Mouse (Mus musculus) adrenal gland, postnatal 36 days (tissue): ENCODE data around the gene Pskh1. TPM values are rescaled to one million over a fixed set of nuclear protein-coding genes. Genes with fewer than 3 reads are reported as not detected.

Source experiments
- DNase-seq, 2 experiments: peaks; one replicate each; pipeline ENCODE4 v3.0.0; 2021; ENCODE audit warnings: mixed read lengths in 1 of 2
- total RNA-seq, 2 experiments: library from RNA; stranded (reverse); gene quantifications; 2 replicates each; pipeline ENCODE4 v1.2.3; 2021

The Pskh1 gene
- total RNA-seq, 2 experiments from 2014 or later = 29.0 to 33.1 TPM

- peak; percentile 21 to 45 for DNase-seq
Measured at GRCm38 (mm10) chr8:105892432-105892831, 7.8 kb upstream of the Pskh1 start.

- DNase-seq = peak; percentile 77 to 83
Measured at GRCm38 (mm10) chr8:105893339-105893738, 6.9 kb upstream of the Pskh1 start, which contains the start of gene Nrn1l. TSS of gene Nrn1l (plus strand) at chr8:105893567.

- DNase-seq = no peak
Measured at GRCm38 (mm10) chr8:105897801-105898480, 2.3 kb upstream of the Pskh1 start.

- no peak for DNase-seq
Measured at GRCm38 (mm10) chr8:105900941-105901616, 838 bp downstream of the Pskh1 start.

- no peak for DNase-seq
Measured at GRCm38 (mm10) chr8:105919390-105919789, 19.1 kb downstream of the Pskh1 start.

- no peak for DNase-seq
Measured at GRCm38 (mm10) chr8:105925123-105925522, 24.9 kb downstream of the Pskh1 start.

- DNase-seq = peak; percentile 88 to 90
Measured at GRCm38 (mm10) chr8:105930602-105931001, 30.4 kb downstream of the Pskh1 start.

GRCm38 (mm10) chr8:105931271-105931670 lies 31.0 kb downstream of the Pskh1 start:
- no peak for DNase-seq

- DNase-seq = no peak
Measured at GRCm38 (mm10) chr8:105932525-105932924, 32.3 kb downstream of the Pskh1 start.

GRCm38 (mm10) chr8:105933762-105934161 lies 33.5 kb downstream of the Pskh1 start, which contains the start of gene Ctrl:
TSS of gene Ctrl (minus strand) at chr8:105933862.
- DNase-seq = no peak

GRCm38 (mm10) chr8:105935105-105935504 lies 34.9 kb downstream of the Pskh1 start:
- DNase-seq = no peak

GRCm38 (mm10) chr8:105935863-105936603 lies 35.8 kb downstream of the Pskh1 start:
- no peak for DNase-seq

GRCm38 (mm10) chr8:105936866-105937475 lies 36.7 kb downstream of the Pskh1 start:
- DNase-seq = peak; percentile 93 to 96

- peak; percentile 59 to 68 for DNase-seq
Measured at GRCm38 (mm10) chr8:105937496-105938305, 37.5 kb downstream of the Pskh1 start.

- DNase-seq = peak; percentile 66 to 74
Measured at GRCm38 (mm10) chr8:105938306-105938669, 38.0 kb downstream of the Pskh1 start, which contains the start of gene Psmb10. TSS of gene Psmb10 (minus strand) at chr8:105938444.

- DNase-seq = peak in 1 of 2 experiments; percentile 36
Measured at GRCm38 (mm10) chr8:105942026-105942425, 41.8 kb downstream of the Pskh1 start.

GRCm38 (mm10) chr8:105942542-105942941 lies 42.3 kb downstream of the Pskh1 start:
- no peak for DNase-seq

- DNase-seq = peak in 1 of 2 experiments; percentile 36
Measured at GRCm38 (mm10) chr8:105943321-105943739, 43.1 kb downstream of the Pskh1 start, which contains the start of gene Lcat. TSS of gene Lcat (minus strand) at chr8:105943382.

- peak; percentile 57 to 73 for DNase-seq
Measured at GRCm38 (mm10) chr8:105949350-105949749, 49.1 kb downstream of the Pskh1 start.

GRCm38 (mm10) chr8:105951057-105951659 lies 50.9 kb downstream of the Pskh1 start:
- no peak for DNase-seq

GRCm38 (mm10) chr8:105956556-105956955 lies 56.3 kb downstream of the Pskh1 start:
- no peak for DNase-seq
